Comparison of ENCODE assay signal across 24 mouse cellular contexts in genomic region chr11:95368231-95368823, GRCm38 (mm10). TPM values are rescaled to one million over a fixed set of nuclear protein-coding genes. Genes with fewer than 3 reads are reported as not detected.
DNase-seq lines count a peak whose midpoint lies in the region; ATAC-seq and TF ChIP-seq lines count a peak whose summit lies in the region.
"Had no signal": no experiment of that assay in that cellular context is flagged by ENCODE, and none has a peak within 500 bp of the region (broad histone marks: within the 10 kb centered on the region; RNA-seq: fewer than 3 reads in every experiment).

No protein-coding gene starts in this region.

- 0 out of 2 replicates have a peak, but pooled peaks cover 14% of the 10 kb centered on the region for H3K4me1 ChIP-seq in kidney, postnatal 0 days (replicated peaks; ENCODE audit: insufficient read depth, low read length)
- H3K4me1 ChIP-seq in kidney, adult 2 months (ENCODE audit: control insufficient read depth, insufficient read depth, low read length): peaks cover 15% of the 10 kb centered on the region
- H3K4me1 ChIP-seq in thymus, adult 2 months (replicated peaks; ENCODE audit: control insufficient read depth, insufficient read depth, low read length): peaks cover 61% of the 10 kb centered on the region
- H3K4me1 ChIP-seq: embryonic facial prominence, embryonic 12.5 days; forebrain, embryonic 12.5 days had no signal

- H3K27me3 ChIP-seq in kidney, postnatal 0 days (ENCODE audit: insufficient read depth, low read length): no peaks in the 10 kb centered on the region
- H3K27me3 ChIP-seq in kidney, adult 2 months (replicated peaks; ENCODE audit: control insufficient read depth, insufficient read depth, low read length): no peaks in the 10 kb centered on the region
- no peaks in the 10 kb centered on the region for H3K27me3 ChIP-seq in thymus, adult 2 months (ENCODE audit: control insufficient read depth, insufficient read depth, low read length)
- H3K27me3 ChIP-seq: embryonic facial prominence, embryonic 12.5 days; embryonic facial prominence, embryonic 15.5 days; forebrain, embryonic 12.5 days had no signal

- TF ChIP-seq CTCF in gastrocnemius, adult 2 months (IDR thresholded peaks at IDR 0.05): no peak
- no peak for TF ChIP-seq CTCF in kidney, postnatal 0 days (IDR thresholded peaks at IDR 0.05; ENCODE audit: low read depth)
- TF ChIP-seq CTCF in kidney, adult 2 months (conservative IDR thresholded peaks at IDR 0.05; ENCODE audit: insufficient read depth, insufficient read length, low read depth, low read length): no peak
- no peak for TF ChIP-seq CTCF in thymus, adult 2 months (IDR thresholded peaks at IDR 0.05; ENCODE audit: borderline replicate concordance, control insufficient read depth, extremely low read depth, insufficient read depth, low read length, poor library complexity)

- peak overlapping the region; percentile 80 for H3K27ac ChIP-seq in gastrocnemius, adult 2 months
- H3K27ac ChIP-seq in kidney, postnatal 0 days: no peak overlapping the region
- H3K27ac ChIP-seq in kidney, adult 2 months (ENCODE audit: insufficient read depth, low read depth, low read length): no peak overlapping the region
- peak overlapping the region; percentile 14; the same call in 1 of the 2 replicates for H3K27ac ChIP-seq in thymus, adult 2 months (ENCODE audit: control insufficient read depth, insufficient read depth, low read length)
- H3K27ac ChIP-seq: embryonic facial prominence, embryonic 12.5 days; embryonic facial prominence, embryonic 15.5 days; forebrain, embryonic 10.5 days; forebrain, embryonic 12.5 days had no signal

- DNase-seq in gastrocnemius, adult 2 months: no peak
- DNase-seq in gastrocnemius, postnatal 25 days: no peak
- DNase-seq in kidney, postnatal 0 days (ENCODE audit: low spot score): no peak
- no peak for DNase-seq in kidney, adult 2 months
- DNase-seq in thymus, adult 2 months: no peak
- DNase-seq in thymus, postnatal 4 days: no peak
- DNase-seq in right cerebral cortex, adult 2 months (ENCODE audit: low spot score in 2 of 2): no peak
- DNase-seq: adrenal gland, adult 2 months; adrenal gland, postnatal 10 days; adrenal gland, postnatal 25 days; cerebellum, adult 11 months; cerebellum, adult 18-20 months; cerebellum, adult 8-10 months; cerebellum, adult 9-11 months; cerebellum, postnatal 14 days; cerebellum, postnatal 36 days; embryo, embryonic 11 days had no signal

- H3K4me3 ChIP-seq in gastrocnemius, adult 2 months: no peak overlapping the region
- no peak overlapping the region for H3K4me3 ChIP-seq in kidney, postnatal 0 days (replicated peaks; ENCODE audit: low read depth, low read length)
- H3K4me3 ChIP-seq in kidney, adult 2 months (ENCODE audit: insufficient read depth, low read depth, low read length): no peak overlapping the region
- no peak overlapping the region for H3K4me3 ChIP-seq in thymus, adult 2 months (ENCODE audit: control insufficient read depth, insufficient read depth, low read length)
- H3K4me3 ChIP-seq: embryonic facial prominence, embryonic 12.5 days; embryonic facial prominence, embryonic 15.5 days; erythroblast, embryonic 14.5 days; forebrain, embryonic 10.5 days; forebrain, embryonic 12.5 days had no signal

- 79% methylated on average over 8 of the region's 8 CpGs for WGBS in kidney, postnatal 0 days
- WGBS in kidney, adult 2 months: 66% methylated on average over 8 of the region's 8 CpGs
- 96% methylated on average over 8 of the region's 8 CpGs for WGBS in thymus, adult 2 months

- H3K9me3 ChIP-seq in kidney, postnatal 0 days (replicated peaks; ENCODE audit: low read length): no peaks in the 10 kb centered on the region
- H3K9me3 ChIP-seq: embryonic facial prominence, embryonic 12.5 days; embryonic facial prominence, embryonic 15.5 days; forebrain, embryonic 10.5 days; forebrain, embryonic 12.5 days had no signal

- no peaks in the 10 kb centered on the region for H3K36me3 ChIP-seq in kidney, postnatal 0 days (ENCODE audit: insufficient read depth, low read length)
- H3K36me3 ChIP-seq in kidney, adult 2 months (ENCODE audit: control insufficient read depth, insufficient read depth, low read length): no peaks in the 10 kb centered on the region
- H3K36me3 ChIP-seq in thymus, adult 2 months (ENCODE audit: control insufficient read depth, insufficient read depth, low read length): peaks cover 43% of the 10 kb centered on the region

- no peak overlapping the region for H3K9ac ChIP-seq in kidney, postnatal 0 days (ENCODE audit: low read depth, low read length)
- H3K9ac ChIP-seq: embryonic facial prominence, embryonic 12.5 days; embryonic facial prominence, embryonic 15.5 days had no signal

- ATAC-seq in kidney, postnatal 0 days (replicated peaks; ENCODE audit: low FRiP score, low read depth): peak; percentile 67
- ATAC-seq: forebrain, embryonic 14.5 days; forebrain, embryonic 16.5 days had no signal

- intact Hi-C loops in gastrocnemius, adult 2 months (cut with DNase I): no loop called here

- H3K4me2 ChIP-seq in kidney, postnatal 0 days (ENCODE audit: low read length): no peak overlapping the region
- H3K4me2 ChIP-seq: embryonic facial prominence, embryonic 12.5 days; embryonic facial prominence, embryonic 15.5 days; forebrain, embryonic 12.5 days had no signal

- TF ChIP-seq POLR2A in kidney, adult 2 months (IDR thresholded peaks at IDR 0.05; ENCODE audit: low read depth, low read length): no peak
- no peak for TF ChIP-seq POLR2A in thymus, adult 2 months (IDR thresholded peaks at IDR 0.05; ENCODE audit: control insufficient read depth, extremely low read depth, insufficient read depth, low read length, poor library complexity)

RNA-seq across cellular contexts. Expression of gene Slc35b1, which starts 16.2 kb away (rescaled TPM):
- total RNA-seq in gastrocnemius, adult 2 months (2021): 10 to 100 TPM; 42.4 to 49.5 TPM
- total RNA-seq in gastrocnemius, postnatal 25 days (2021): 10 to 100 TPM; 38.8 to 40.7 TPM
- polyA plus RNA-seq in kidney, postnatal 0 days (2015; fragmentation: Nextera tagmentation; extraction: Ambion mirVana): 103 and 104 TPM in 2 replicates
- 63.6 and 70.6 TPM in 2 replicates for polyA plus RNA-seq in kidney, adult 2 months (2012; rRNA removed)
- polyA plus RNA-seq in thymus, adult 2 months (2012; rRNA removed): 89.3 and 107 TPM in 2 replicates

RNA-seq across cellular contexts. Expression of gene Fam117a, which starts 31.5 kb away (rescaled TPM):
- 1 to 10 TPM; 1.5 to 2.1 TPM for total RNA-seq in gastrocnemius, adult 2 months (2021)
- 1 to 10 TPM; 4.2 to 4.5 TPM for total RNA-seq in gastrocnemius, postnatal 25 days (2021)
- polyA plus RNA-seq in kidney, postnatal 0 days (2015; fragmentation: Nextera tagmentation; extraction: Ambion mirVana): 8.7 and 10.0 TPM in 2 replicates
- polyA plus RNA-seq in kidney, adult 2 months (2012; rRNA removed): 20.8 and 22.7 TPM in 2 replicates
- polyA plus RNA-seq in thymus, adult 2 months (2012; rRNA removed): 204 and 224 TPM in 2 replicates

RNA-seq across cellular contexts. Expression of gene Spop, which starts 45.6 kb away (rescaled TPM):
- 100 to 1,000 TPM; 190 to 208 TPM for total RNA-seq in gastrocnemius, adult 2 months (2021)
- total RNA-seq in gastrocnemius, postnatal 25 days (2021): 100 to 1,000 TPM; 176 to 216 TPM
- 77.8 and 90.8 TPM in 2 replicates for polyA plus RNA-seq in kidney, postnatal 0 days (2015; fragmentation: Nextera tagmentation; extraction: Ambion mirVana)
- 43.0 and 66.4 TPM in 2 replicates for polyA plus RNA-seq in kidney, adult 2 months (2012; rRNA removed)
- polyA plus RNA-seq in thymus, adult 2 months (2012; rRNA removed): 47.9 and 52.0 TPM in 2 replicates

RNA-seq across cellular contexts. Expression of gene Kat7, which starts 58.3 kb away (rescaled TPM):
- total RNA-seq in gastrocnemius, adult 2 months (2021): 10 to 100 TPM; 21.5 to 23.9 TPM
- total RNA-seq in gastrocnemius, postnatal 25 days (2021): 10 to 100 TPM; 16.9 to 19.6 TPM
- polyA plus RNA-seq in kidney, postnatal 0 days (2015; fragmentation: Nextera tagmentation; extraction: Ambion mirVana): 49.0 and 52.1 TPM in 2 replicates
- polyA plus RNA-seq in kidney, adult 2 months (2012; rRNA removed): 27.3 and 30.0 TPM in 2 replicates
- polyA plus RNA-seq in thymus, adult 2 months (2012; rRNA removed): 55.5 and 64.8 TPM in 2 replicates

Comparison
In these comparisons a context has a peak if more than half of its experiments do, and no peak if none do; other contexts are left out.
1. H3K27ac ChIP-seq: peak in gastrocnemius, adult 2 months (single experiment) and thymus, adult 2 months (single experiment); none in kidney, postnatal 0 days (single experiment) and kidney, adult 2 months (single experiment).